Mouse (Mus musculus): ENCODE results near the gene Cox4i2.

- TF ChIP-seq POLR2A (IDR thresholded peaks at IDR 0.05; ENCODE audit: insufficient read depth, low read length) = no peak
- TF ChIP-seq CTCF (IDR thresholded peaks at IDR 0.05; ENCODE audit: low read depth, low read length) = no peak
- no peak for TF ChIP-seq EP300 (IDR thresholded peaks at IDR 0.05; ENCODE audit: insufficient read depth, low read depth, low read length)
Measured at GRCm38 (mm10) chr2:152705993-152706571, 47.9 kb upstream of the Cox4i2 start.
